In the genomic region with DNA sequence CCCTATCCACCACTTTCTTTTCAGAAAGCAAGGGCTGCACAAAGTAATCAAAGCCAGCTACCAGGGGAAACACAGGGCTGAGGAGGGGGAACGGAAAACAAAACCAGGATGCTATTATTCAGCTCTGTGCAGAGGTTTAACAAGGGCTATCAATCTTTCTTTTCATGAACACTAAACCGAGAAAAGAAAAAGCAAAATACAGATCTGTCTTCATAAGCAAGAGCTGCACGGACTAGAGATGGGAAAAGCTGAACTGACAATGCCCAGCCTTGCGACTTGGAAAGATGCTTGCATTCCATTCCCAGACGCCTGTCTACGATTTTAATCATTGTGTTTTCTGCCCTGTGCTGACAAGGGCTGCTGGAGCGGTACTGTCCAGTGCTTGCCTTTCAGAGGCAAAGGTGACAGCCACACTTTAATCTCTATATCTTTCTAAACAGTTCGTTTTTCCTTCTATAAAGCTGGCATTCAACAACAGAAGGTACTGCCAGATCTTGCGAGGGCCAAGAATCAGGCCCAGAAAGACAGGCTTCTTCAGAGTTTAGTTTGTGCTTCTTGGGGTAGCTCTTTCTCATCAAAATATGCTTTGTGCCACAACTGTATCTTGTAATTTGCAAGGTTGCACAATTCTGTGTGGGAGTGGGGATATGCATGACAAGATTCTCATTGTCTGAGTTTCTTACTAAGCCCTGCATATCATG, we compare ENCODE assay signal across 13 mouse cellular contexts.
A peak's percentile ranks its signal among the peaks of the same experiment; 100 is the strongest.
DNase-seq lines count a peak whose midpoint lies in the region; ATAC-seq and TF ChIP-seq lines count a peak whose summit lies in the region.
"Had no signal": no experiment of that assay in that cellular context is flagged by ENCODE, and none has a peak within 500 bp of the region (broad histone marks: within the 10 kb centered on the region; RNA-seq: fewer than 3 reads in every experiment).

No protein-coding gene starts in this region.

- DNase-seq in lung, postnatal 10 days = no peak
- DNase-seq in hindbrain, postnatal 0 days (ENCODE audit: low spot score) = peak; percentile 12
- no peak for DNase-seq in gastrocnemius, postnatal 36 days
- DNase-seq in adrenal gland, adult 2 months = no peak
- DNase-seq in yolk sac, embryonic 10.5 days (ENCODE audit: low spot score) = no peak
- DNase-seq: adrenal gland, postnatal 10 days; cerebellum, postnatal 25 days; gastrocnemius, adult 2 months had no signal

- no peak overlapping the region for H3K4me3 ChIP-seq in lung, embryonic 15.5 days
- no peak overlapping the region for H3K4me3 ChIP-seq in forebrain, embryonic 13.5 days
- no peak overlapping the region for H3K4me3 ChIP-seq in hindbrain, postnatal 0 days (ENCODE audit: low read length)
- H3K4me3 ChIP-seq in neural tube, embryonic 14.5 days (ENCODE audit: low read depth, low read length) = no peak overlapping the region
- H3K4me3 ChIP-seq: gastrocnemius, adult 2 months; myocyte had no signal

- H3K9me3 ChIP-seq in lung, embryonic 15.5 days = no peaks in the 10 kb centered on the region
- no peaks in the 10 kb centered on the region for H3K9me3 ChIP-seq in forebrain, embryonic 13.5 days (replicated peaks)
- H3K9me3 ChIP-seq in hindbrain, postnatal 0 days (ENCODE audit: low read length) = no peaks in the 10 kb centered on the region
- no peaks in the 10 kb centered on the region for H3K9me3 ChIP-seq in neural tube, embryonic 14.5 days (ENCODE audit: control insufficient read depth, low read length)

- no peaks in the 10 kb centered on the region for H3K36me3 ChIP-seq in lung, embryonic 15.5 days
- no peaks in the 10 kb centered on the region for H3K36me3 ChIP-seq in forebrain, embryonic 13.5 days (ENCODE audit: poor library complexity, severe bottlenecking)
- H3K36me3 ChIP-seq in hindbrain, postnatal 0 days (ENCODE audit: insufficient read depth, low read length) = no peaks in the 10 kb centered on the region
- no peaks in the 10 kb centered on the region for H3K36me3 ChIP-seq in neural tube, embryonic 14.5 days (ENCODE audit: control insufficient read depth, insufficient read depth, low read length)

- H3K27ac ChIP-seq in lung, embryonic 15.5 days = 0 out of 2 replicates have a peak overlapping the region, but pooled peaks have one; percentile 19
- H3K27ac ChIP-seq in forebrain, embryonic 13.5 days = 0 out of 2 replicates have a peak overlapping the region, but pooled peaks have one; percentile 25
- H3K27ac ChIP-seq in hindbrain, postnatal 0 days = peak overlapping the region; percentile 22; the same call in 1 of the 2 replicates
- H3K27ac ChIP-seq in neural tube, embryonic 14.5 days (ENCODE audit: low read depth, low read length) = peak overlapping the region; percentile 45; the same call in 1 of the 2 replicates
- H3K27ac ChIP-seq: gastrocnemius, adult 2 months; liver, embryonic 14.5 days had no signal

- no peaks in the 10 kb centered on the region for H3K27me3 ChIP-seq in lung, embryonic 15.5 days
- no peaks in the 10 kb centered on the region for H3K27me3 ChIP-seq in forebrain, embryonic 13.5 days
- no peaks in the 10 kb centered on the region for H3K27me3 ChIP-seq in hindbrain, postnatal 0 days (ENCODE audit: insufficient read depth, low read length)
- H3K27me3 ChIP-seq in neural tube, embryonic 14.5 days (ENCODE audit: control insufficient read depth, insufficient read depth, low read length) = no peaks in the 10 kb centered on the region

- 22% methylated on average over 9 of the region's 9 CpGs for WGBS in lung, embryonic 15.5 days
- 16% methylated on average over 9 of the region's 9 CpGs for WGBS in forebrain, embryonic 13.5 days
- 15% methylated on average over 9 of the region's 9 CpGs for WGBS in hindbrain, postnatal 0 days
- 12% methylated on average over 9 of the region's 9 CpGs for WGBS in neural tube, embryonic 14.5 days

- intact Hi-C loops in gastrocnemius, postnatal 36 days (cut with DNase I) = no loop called here

- peak overlapping the region; percentile 27; the same call in 1 of the 2 replicates for H3K4me2 ChIP-seq in lung, embryonic 15.5 days
- H3K4me2 ChIP-seq in forebrain, embryonic 13.5 days = peak overlapping the region; percentile 43
- H3K4me2 ChIP-seq in hindbrain, postnatal 0 days (ENCODE audit: low read depth, low read length) = peak overlapping the region; percentile 27; the same call in 1 of the 2 replicates
- 0 out of 2 replicates have a peak overlapping the region, but pooled peaks have one; percentile 12 for H3K4me2 ChIP-seq in neural tube, embryonic 14.5 days (ENCODE audit: low read depth, low read length)

- H3K4me1 ChIP-seq in lung, embryonic 15.5 days = no peaks in the 10 kb centered on the region
- H3K4me1 ChIP-seq in forebrain, embryonic 13.5 days = peaks cover 6% of the 10 kb centered on the region
- H3K4me1 ChIP-seq in hindbrain, postnatal 0 days (ENCODE audit: insufficient read depth, low read length) = no peaks in the 10 kb centered on the region
- H3K4me1 ChIP-seq in neural tube, embryonic 14.5 days (ENCODE audit: control insufficient read depth, insufficient read depth, low read length) = peaks cover 6% of the 10 kb centered on the region; the same call in 1 of the 2 replicates

- no peak overlapping the region for H3K9ac ChIP-seq in lung, embryonic 15.5 days
- peak overlapping the region; percentile 3; the same call in 1 of the 2 replicates for H3K9ac ChIP-seq in forebrain, embryonic 13.5 days
- H3K9ac ChIP-seq in hindbrain, postnatal 0 days (replicated peaks; ENCODE audit: low read length) = peak overlapping the region; percentile 24; the same call in 1 of the 2 replicates
- peak overlapping the region; percentile 22; the same call in 1 of the 2 replicates for H3K9ac ChIP-seq in neural tube, embryonic 14.5 days (replicated peaks; ENCODE audit: low read depth, low read length)
- H3K9ac ChIP-seq: liver, embryonic 14.5 days had no signal

- peak; percentile 42; the same call in 1 of the 2 replicates for ATAC-seq in lung, embryonic 15.5 days (ENCODE audit: borderline replicate concordance, extremely low read depth, low FRiP score, low TSS enrichment)
- ATAC-seq in forebrain, embryonic 13.5 days = peak; percentile 55
- ATAC-seq in hindbrain, postnatal 0 days = peak; percentile 15; the same call in 1 of the 2 replicates
- ATAC-seq in neural tube, embryonic 14.5 days (ENCODE audit: low read depth) = peak; percentile 70

- no peak for TF ChIP-seq CTCF in hindbrain, postnatal 0 days (IDR thresholded peaks at IDR 0.05; ENCODE audit: low read depth)

Comparison
In these comparisons a context has a peak if more than half of its experiments do, and no peak if none do; other contexts are left out.
1. ATAC-seq: peak in every context shown above with its lines; median percentile 70 in neural tube, embryonic 14.5 days; 55 in forebrain, embryonic 13.5 days; 42 in lung, embryonic 15.5 days; 15 in hindbrain, postnatal 0 days.